Comparison of ENCODE assay signal across 8 mouse cellular contexts in genomic region chr7:19094826-19095750, GRCm38 (mm10). TPM values are rescaled to one million over a fixed set of nuclear protein-coding genes. Genes with fewer than 3 reads are reported as not detected.
DNase-seq lines count a peak whose midpoint lies in the region; ATAC-seq and TF ChIP-seq lines count a peak whose summit lies in the region.

No protein-coding gene starts in this region.

- no peaks in the 10 kb centered on the region for H3K36me3 ChIP-seq in CH12.LX (replicated peaks in 1 of 2; ENCODE audit: control insufficient read depth in 1 of 2, insufficient read depth in 1 of 2, low read length in 1 of 2)
- H3K36me3 ChIP-seq in embryonic facial prominence, embryonic 10.5 days (replicated peaks), result peaks cover 40% of the 10 kb centered on the region
- H3K36me3 ChIP-seq in heart, embryonic 16.5 days (ENCODE audit: control insufficient read depth, insufficient read depth), result peaks cover 13% of the 10 kb centered on the region

- no peak for TF ChIP-seq EP300 in CH12.LX (IDR thresholded peaks at IDR 0.05; ENCODE audit: low read length)

- H3K27ac ChIP-seq in CH12.LX (ENCODE audit: insufficient read depth, low read depth), result peak overlapping the region; percentile 44; the same call in 1 of the 2 replicates
- H3K27ac ChIP-seq in embryonic facial prominence, embryonic 10.5 days (replicated peaks), result peak overlapping the region; percentile 96
- peak overlapping the region; percentile 99 for H3K27ac ChIP-seq in heart, embryonic 16.5 days (ENCODE audit: low read length)

- peak overlapping the region; percentile 65 to 73 (median 72) for H3K4me3 ChIP-seq in CH12.LX (replicated peaks in 1 of 3; ENCODE audit: low read depth in 2 of 3, low read length in 2 of 3, poor library complexity in 1 of 3)
- peak overlapping the region; percentile 89 for H3K4me3 ChIP-seq in embryonic facial prominence, embryonic 10.5 days
- H3K4me3 ChIP-seq in heart, embryonic 16.5 days (ENCODE audit: low read length), result peak overlapping the region; percentile 65

- under 1% methylated on average over 87 of the region's 87 CpGs for WGBS in embryonic facial prominence, embryonic 10.5 days
- WGBS in heart, embryonic 16.5 days, result under 1% methylated on average over 85 of the region's 87 CpGs

- peaks cover 5 to 25% of the 10 kb centered on the region in 2 experiments; a peak in 3 of 4 replicates for H3K4me1 ChIP-seq in CH12.LX (ENCODE audit: control insufficient read depth in 1 of 2, insufficient read depth in 2 of 2)
- peaks cover 63% of the 10 kb centered on the region for H3K4me1 ChIP-seq in embryonic facial prominence, embryonic 10.5 days
- H3K4me1 ChIP-seq in heart, embryonic 16.5 days (ENCODE audit: control insufficient read depth, insufficient read depth, low read length), result peaks cover 43% of the 10 kb centered on the region

- ATAC-seq in heart, embryonic 16.5 days (replicated peaks; ENCODE audit: extremely low read depth, insufficient read depth, low FRiP score), result no peak

- peaks cover 82% of the 10 kb centered on the region for H3K27me3 ChIP-seq in CH12.LX (replicated peaks)
- H3K27me3 ChIP-seq in embryonic facial prominence, embryonic 10.5 days (replicated peaks; ENCODE audit: low read depth, poor library complexity, severe bottlenecking), result peaks cover 26% of the 10 kb centered on the region
- H3K27me3 ChIP-seq in heart, embryonic 16.5 days (ENCODE audit: control insufficient read depth, insufficient read depth, low read length), result no peaks in the 10 kb centered on the region

- dilution Hi-C loops in CH12.LX (cut with MboI; ENCODE audit: extremely low pct_ligation_motif_present, extremely low pct_unique_long_range_greater_than_20kb, low sequenced_read_pairs), result no loop called here

- TF ChIP-seq RAD21 in CH12.LX (IDR thresholded peaks at IDR 0.05; ENCODE audit: low read depth, low read length), result no peak

- TF ChIP-seq POLR2A in CH12.LX (IDR thresholded peaks at IDR 0.05; ENCODE audit: low read depth, low read length), result peak; percentile 25; the same call in 1 of the 2 replicates

- in situ Hi-C loops in CH12.LX (cut with MboI; ENCODE audit: low pct_ligation_motif_present, low pct_unique_long_range_greater_than_20kb, low sequenced_read_pairs), result no loop called here

- DNase-seq in 416B (ENCODE audit: low read depth) (peak; percentile 54), CH12.LX (ENCODE audit: extremely low read depth) (no peak)
- DNase-seq in embryonic facial prominence, embryonic 10.5 days (ENCODE audit: low spot score), result peak; percentile 77
- DNase-seq in kidney, postnatal 36 days, result peak; percentile 43 to 74
- DNase-seq in mesoderm, embryonic 11.5 days (ENCODE audit: low read depth, low spot score), result peak; percentile 60
- peak; percentile 48 for DNase-seq in thymus, postnatal 25 days
- DNase-seq in cerebellum, adult 11 months, result no peak

- no peak for TF ChIP-seq CTCF in CH12.LX (conservative IDR thresholded peaks at IDR 0.05 in 1 of 2, IDR thresholded peaks at IDR 0.05 in 1 of 2; ENCODE audit: low read depth in 2 of 2, low read length in 2 of 2)

- no peaks in the 10 kb centered on the region for H3K79me2 ChIP-seq in CH12.LX (replicated peaks; ENCODE audit: control insufficient read depth, extremely low read depth, insufficient read depth, poor library complexity, severe bottlenecking)

- H3K9ac ChIP-seq in CH12.LX (ENCODE audit: insufficient read depth, low read depth), result peak overlapping the region; percentile 87
- peak overlapping the region; percentile 84 for H3K9ac ChIP-seq in heart, embryonic 16.5 days (ENCODE audit: low read length)

- peak overlapping the region; percentile 67 for H3K4me2 ChIP-seq in CH12.LX (ENCODE audit: insufficient read depth, low read depth, poor library complexity, severe bottlenecking)
- H3K4me2 ChIP-seq in heart, embryonic 16.5 days (ENCODE audit: low read depth, low read length), result peak overlapping the region; percentile 94

- H3K9me3 ChIP-seq in CH12.LX (replicated peaks; ENCODE audit: low read length), result no peaks in the 10 kb centered on the region
- no peaks in the 10 kb centered on the region; the same call in 1 of the 2 replicates for H3K9me3 ChIP-seq in embryonic facial prominence, embryonic 10.5 days
- H3K9me3 ChIP-seq in heart, embryonic 16.5 days (replicated peaks; ENCODE audit: control insufficient read depth, low read length), result no peaks in the 10 kb centered on the region

TF ChIP-seq in CH12.LX, 34 proteins besides CTCF, POLR2A, EP300 and RAD21:
- peak; percentile 78 for TF ChIP-seq UBTF (IDR thresholded peaks at IDR 0.05; ENCODE audit: low read depth, low read length)
- TF ChIP-seq TBP (conservative IDR thresholded peaks at IDR 0.05; ENCODE audit: low read depth, low read length), result no peak
- no peak for TF ChIP-seq MYC (IDR thresholded peaks at IDR 0.05; ENCODE audit: low read depth, low read length)
- 0 out of 2 replicates have a peak, but pooled peaks have one; percentile 18 for TF ChIP-seq MAX (IDR thresholded peaks at IDR 0.05; ENCODE audit: low read length)
- TF ChIP-seq ZKSCAN1 (IDR thresholded peaks at IDR 0.05; ENCODE audit: borderline replicate concordance, low read depth, low read length), result no peak
- no peak for TF ChIP-seq ZMIZ1 (IDR thresholded peaks at IDR 0.05; ENCODE audit: low read depth, low read length)
- no peak for TF ChIP-seq JUND (conservative IDR thresholded peaks at IDR 0.05; ENCODE audit: low read depth, low read length)
- TF ChIP-seq E2F4 (IDR thresholded peaks at IDR 0.05; ENCODE audit: insufficient replicate concordance, low read depth, low read length), result no peak
- no peak for TF ChIP-seq HCFC1 (IDR thresholded peaks at IDR 0.05; ENCODE audit: low read depth, low read length)
- TF ChIP-seq BHLHE40 (IDR thresholded peaks at IDR 0.05; ENCODE audit: low read depth, low read length), result no peak
- TF ChIP-seq MAFK (IDR thresholded peaks at IDR 0.05; ENCODE audit: insufficient replicate concordance, low read length), result no peak
- no peak for TF ChIP-seq CHD2 (IDR thresholded peaks at IDR 0.05; ENCODE audit: low read length)
- peak; percentile 62 for TF ChIP-seq NRF1 (IDR thresholded peaks at IDR 0.05; ENCODE audit: low read depth, low read length)
- TF ChIP-seq JUN (IDR thresholded peaks at IDR 0.05; ENCODE audit: insufficient read depth, low read depth, low read length), result no peak
- TF ChIP-seq ZC3H11A (IDR thresholded peaks at IDR 0.05; ENCODE audit: low read depth, low read length), result no peak
- TF ChIP-seq MXI1 (IDR thresholded peaks at IDR 0.05; ENCODE audit: low read depth, low read length), result 0 out of 2 replicates have a peak, but pooled peaks have one; percentile 31
- TF ChIP-seq SMC3 (IDR thresholded peaks at IDR 0.05; ENCODE audit: low read depth, low read length), result no peak

RNA-seq across cellular contexts. Expression of gene Six5, which starts 0.7 kb away (rescaled TPM):
- 1.3 and 1.8 TPM in 2 replicates for total RNA-seq in CH12.LX (2012; rRNA removed)
- total RNA-seq in CH12.LX (2014; rRNA removed), result 0.16 TPM in 2 replicates
- 0.25 and 0.33 TPM in 2 replicates for polyA plus RNA-seq in CH12.LX (2012; ENCODE audit: insufficient read length, low read depth)
- 6.3 and 7.6 TPM in 2 replicates for polyA plus RNA-seq in embryonic facial prominence, embryonic 10.5 days (2016; fragmentation: Nextera tagmentation; extraction: Ambion mirVana)
- polyA plus RNA-seq in heart, embryonic 16.5 days (2015; fragmentation: Nextera tagmentation; extraction: Ambion mirVana), result 5.1 and 5.4 TPM in 2 replicates

RNA-seq across cellular contexts. Expression of gene Dmpk, which starts 11.4 kb away (rescaled TPM):
- 0.17 and 0.30 TPM in 2 replicates for total RNA-seq in CH12.LX (2012; rRNA removed)
- total RNA-seq in CH12.LX (2014; rRNA removed), result 0.36 TPM in 1 of 2 replicates, not detected in the other
- polyA plus RNA-seq in CH12.LX (2012; ENCODE audit: insufficient read length, low read depth), result 0.27 and 0.56 TPM in 2 replicates
- polyA plus RNA-seq in embryonic facial prominence, embryonic 10.5 days (2016; fragmentation: Nextera tagmentation; extraction: Ambion mirVana), result 7.0 and 9.1 TPM in 2 replicates
- polyA plus RNA-seq in heart, embryonic 16.5 days (2015; fragmentation: Nextera tagmentation; extraction: Ambion mirVana), result 70.7 and 85.5 TPM in 2 replicates

RNA-seq across cellular contexts. Expression of gene Dmwd, which starts 19.1 kb away (rescaled TPM):
- not detected in 2 replicates for total RNA-seq in CH12.LX (2012; rRNA removed)
- total RNA-seq in CH12.LX (2014; rRNA removed), result not detected in 2 replicates
- polyA plus RNA-seq in CH12.LX (2012; ENCODE audit: insufficient read length, low read depth), result not detected in 2 replicates
- 16.8 and 18.0 TPM in 2 replicates for polyA plus RNA-seq in embryonic facial prominence, embryonic 10.5 days (2016; fragmentation: Nextera tagmentation; extraction: Ambion mirVana)
- 12.6 and 14.1 TPM in 2 replicates for polyA plus RNA-seq in heart, embryonic 16.5 days (2015; fragmentation: Nextera tagmentation; extraction: Ambion mirVana)

RNA-seq across cellular contexts. Expression of gene Gm4969, which starts 23.1 kb away (rescaled TPM):
- 0.08 TPM in 1 of 2 replicates, not detected in the other for total RNA-seq in CH12.LX (2012; rRNA removed)
- total RNA-seq in CH12.LX (2014; rRNA removed), result not detected in 2 replicates
- not detected in 2 replicates for polyA plus RNA-seq in CH12.LX (2012; ENCODE audit: insufficient read length, low read depth)
- polyA plus RNA-seq in embryonic facial prominence, embryonic 10.5 days (2016; fragmentation: Nextera tagmentation; extraction: Ambion mirVana), result 0.99 and 1.9 TPM in 2 replicates
- polyA plus RNA-seq in heart, embryonic 16.5 days (2015; fragmentation: Nextera tagmentation; extraction: Ambion mirVana), result 0.38 and 0.64 TPM in 2 replicates

RNA-seq across cellular contexts. Expression of gene Fbxo46, which starts 24.6 kb away (rescaled TPM):
- 11.6 and 12.5 TPM in 2 replicates for total RNA-seq in CH12.LX (2012; rRNA removed)
- 3.5 and 4.0 TPM in 2 replicates for total RNA-seq in CH12.LX (2014; rRNA removed)
- 4.8 and 6.1 TPM in 2 replicates for polyA plus RNA-seq in CH12.LX (2012; ENCODE audit: insufficient read length, low read depth)
- polyA plus RNA-seq in embryonic facial prominence, embryonic 10.5 days (2016; fragmentation: Nextera tagmentation; extraction: Ambion mirVana), result 15.9 and 18.0 TPM in 2 replicates
- polyA plus RNA-seq in heart, embryonic 16.5 days (2015; fragmentation: Nextera tagmentation; extraction: Ambion mirVana), result 9.8 and 9.9 TPM in 2 replicates

Comparison
In these comparisons a context has a peak if more than half of its experiments do, and no peak if none do; other contexts are left out.
1. DNase-seq: peak in 416B (single experiment), embryonic facial prominence, embryonic 10.5 days (single experiment), kidney, postnatal 36 days (2 of 2), mesoderm, embryonic 11.5 days (single experiment) and thymus, postnatal 25 days (single experiment); none in CH12.LX (single experiment) and cerebellum, adult 11 months (single experiment).
2. H3K27ac ChIP-seq: peak in every context shown above with its lines; median percentile 99 in heart, embryonic 16.5 days; 96 in embryonic facial prominence, embryonic 10.5 days; 44 in CH12.LX.
3. RNA of gene Dmwd, which starts 19.1 kb away (polyA plus RNA-seq): 16.8 to 18.0 TPM in embryonic facial prominence, embryonic 10.5 days and 12.6 to 14.1 TPM in heart, embryonic 16.5 days; not detected in CH12.LX; every median in the first group is over 10 times any median in the second.
4. Peak in every context shown above with its lines, with median percentiles within 50 percentile points of each other: H3K4me3 ChIP-seq.